Mouse (Mus musculus): Measurements from ENCODE around the gene Hnrnpa0. TPM values are rescaled to one million over a fixed set of nuclear protein-coding genes. Genes with fewer than 3 reads are reported as not detected.

Gene Hnrnpa0
- polyA plus RNA-seq, 2 experiments, result 55.3 to 273 TPM

DNA sequence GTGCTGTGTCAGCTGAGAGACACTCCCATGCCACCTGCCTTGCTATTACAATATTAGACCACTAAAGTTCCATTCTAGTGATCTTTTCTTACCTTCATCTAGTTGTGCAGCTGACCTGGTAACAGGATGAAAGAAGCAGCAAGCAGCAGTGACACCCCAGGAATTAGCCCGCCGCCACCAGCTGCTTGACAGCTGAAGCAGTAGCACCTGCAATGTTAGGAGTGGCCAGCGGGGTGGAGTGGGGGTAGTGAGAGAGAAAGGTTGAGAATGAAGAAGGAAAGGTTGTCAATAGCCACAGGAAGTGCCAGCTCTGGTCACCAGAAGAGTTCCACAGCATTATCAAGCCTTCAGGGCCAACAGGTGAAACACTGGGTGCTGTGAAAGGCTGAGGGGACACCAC, 3.3 kb upstream of the Hnrnpa0 start:
- ATAC-seq (ENCODE audit: low FRiP score, low read depth), result no peak
- H3K9me3 ChIP-seq (ENCODE audit: control insufficient read depth, low read length), result no peaks in the 10 kb centered on the region
- H3K4me2 ChIP-seq (replicated peaks; ENCODE audit: low read depth, low read length, severe bottlenecking), result no peak overlapping the region
- no peak for DNase-seq (ENCODE audit: low spot score)
- no peak for TF ChIP-seq POLR2A (IDR thresholded peaks at IDR 0.05; ENCODE audit: borderline replicate concordance, extremely low read depth, insufficient read depth, insufficient read length)
- WGBS, result 40% methylated on average over 3 of the region's 3 CpGs
- H3K4me1 ChIP-seq (ENCODE audit: control insufficient read depth, insufficient read depth, low read length), result 0 out of 2 replicates have a peak, but pooled peaks cover 6% of the 10 kb centered on the region
- H3K27me3 ChIP-seq (ENCODE audit: control insufficient read depth, insufficient read depth, low read length), result no peaks in the 10 kb centered on the region
- H3K27ac ChIP-seq (replicated peaks; ENCODE audit: low read depth, low read length), result no peak overlapping the region
- no peak overlapping the region for H3K4me3 ChIP-seq (replicated peaks; ENCODE audit: low read length)
- H3K36me3 ChIP-seq (ENCODE audit: control insufficient read depth, insufficient read depth, low read length), result peaks cover 7% of the 10 kb centered on the region
- no peak overlapping the region for H3K9ac ChIP-seq (ENCODE audit: low read depth, low read length, severe bottlenecking)

DNA sequence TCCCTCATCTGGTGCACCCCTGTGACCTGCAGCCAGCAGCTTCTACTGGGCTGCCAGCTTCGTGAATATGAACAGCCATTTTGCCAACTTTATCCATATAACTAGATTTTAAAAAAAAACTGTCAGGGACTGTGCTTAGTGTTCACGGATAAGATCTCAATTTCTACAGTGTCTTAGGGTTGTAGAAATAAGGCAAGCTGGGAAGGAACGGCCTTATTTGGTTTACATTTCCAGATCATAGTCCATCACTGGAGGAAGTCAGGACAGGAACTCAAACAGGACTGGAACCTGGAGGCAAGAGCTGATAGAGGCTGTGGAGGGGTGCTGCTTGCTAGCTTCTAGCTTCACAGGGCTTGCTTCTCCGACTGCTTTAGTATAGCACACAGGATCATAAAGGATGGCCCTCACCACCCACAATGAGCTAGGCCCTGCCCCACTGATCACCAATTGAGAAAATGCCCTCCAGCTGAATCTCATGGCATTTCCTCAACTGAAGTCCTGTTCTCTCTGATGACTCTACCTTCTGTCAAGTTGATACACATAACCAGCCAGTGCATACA, 1.4 kb upstream of the Hnrnpa0 start:
- H3K4me3 ChIP-seq (replicated peaks; ENCODE audit: low read length), result peak overlapping the region; percentile 98
- peaks cover 13% of the 10 kb centered on the region; the same call in 1 of the 2 replicates for H3K4me1 ChIP-seq (ENCODE audit: control insufficient read depth, insufficient read depth, low read length)
- H3K27me3 ChIP-seq (ENCODE audit: control insufficient read depth, insufficient read depth, low read length), result no peaks in the 10 kb centered on the region
- peak overlapping the region; percentile 98 for H3K9ac ChIP-seq (ENCODE audit: low read depth, low read length, severe bottlenecking)
- DNase-seq (ENCODE audit: low spot score), result no peak
- no peak for TF ChIP-seq POLR2A (IDR thresholded peaks at IDR 0.05; ENCODE audit: borderline replicate concordance, extremely low read depth, insufficient read depth, insufficient read length)
- peaks cover 17% of the 10 kb centered on the region for H3K36me3 ChIP-seq (ENCODE audit: control insufficient read depth, insufficient read depth, low read length)
- WGBS, result 35% methylated on average over 4 of the region's 4 CpGs
- H3K9me3 ChIP-seq (ENCODE audit: control insufficient read depth, low read length), result no peaks in the 10 kb centered on the region
- H3K4me2 ChIP-seq (replicated peaks; ENCODE audit: low read depth, low read length, severe bottlenecking), result peak overlapping the region; percentile 58
- no peak for ATAC-seq (ENCODE audit: low FRiP score, low read depth)
- peak overlapping the region; percentile 99 for H3K27ac ChIP-seq (replicated peaks; ENCODE audit: low read depth, low read length)

DNA sequence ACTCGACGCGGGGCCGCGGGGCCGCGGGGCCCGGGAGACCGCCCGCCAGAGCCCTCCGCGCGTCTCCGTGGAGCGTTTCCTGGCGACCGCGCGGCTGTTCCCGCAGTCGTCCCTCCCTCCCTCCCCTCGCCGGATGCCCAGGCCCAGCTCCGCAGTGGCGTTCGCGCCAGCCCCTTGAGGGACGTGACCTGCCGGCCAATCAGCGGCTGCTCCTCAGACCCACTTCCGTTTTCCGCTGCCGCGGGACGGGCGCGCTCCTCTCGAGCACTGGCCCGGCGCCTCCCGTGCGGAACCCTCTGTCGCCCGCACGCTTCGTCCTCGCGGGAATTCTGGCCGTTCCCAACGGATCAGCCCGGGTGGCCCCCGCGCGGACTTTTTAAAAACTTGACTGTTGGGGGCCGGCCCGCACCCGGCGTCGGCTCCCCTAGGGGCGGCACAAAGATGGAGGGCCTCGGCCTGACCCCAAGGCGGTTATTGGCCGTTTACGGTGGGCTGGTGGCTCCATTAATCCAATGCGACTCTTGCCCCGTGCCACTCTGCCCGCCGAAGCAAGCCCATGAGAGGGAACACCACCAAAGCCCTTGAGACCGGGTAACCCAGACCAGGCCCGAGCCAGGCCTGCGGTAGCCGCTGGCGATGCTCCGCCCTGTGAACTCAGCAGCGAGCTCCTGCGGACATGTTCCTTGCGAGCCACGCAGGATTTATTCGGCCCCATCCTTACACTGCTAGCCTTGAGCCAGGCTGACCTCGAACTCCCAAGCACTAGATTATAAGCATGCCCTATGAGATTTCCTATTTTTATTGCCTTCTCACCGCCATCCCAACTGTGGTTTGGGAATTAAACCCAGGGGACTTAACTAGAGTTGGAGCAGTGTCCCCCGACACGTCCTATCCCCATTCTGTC, 664 bp upstream of the Hnrnpa0 start:
- peak; percentile 94 for DNase-seq (ENCODE audit: low spot score)
- Histone ChIP-seq H3K4me1 (ENCODE audit: control insufficient read depth, insufficient read depth, low read length) (peaks cover 13% of the 10 kb centered on the region; the same call in 1 of the 2 replicates), H3K4me2 (replicated peaks; ENCODE audit: low read depth, low read length, severe bottlenecking) (peak overlapping the region; percentile 58), H3K27me3 (ENCODE audit: control insufficient read depth, insufficient read depth, low read length) (no peaks in the 10 kb centered on the region), H3K36me3 (ENCODE audit: control insufficient read depth, insufficient read depth, low read length) (peaks cover 17% of the 10 kb centered on the region), H3K9ac (ENCODE audit: low read depth, low read length, severe bottlenecking) (peak overlapping the region; percentile 98), H3K4me3 (replicated peaks; ENCODE audit: low read length) (peak overlapping the region; percentile 98), H3K9me3 (ENCODE audit: control insufficient read depth, low read length) (no peaks in the 10 kb centered on the region), H3K27ac (replicated peaks; ENCODE audit: low read depth, low read length) (peak overlapping the region; percentile 99)
- peak; percentile 95 for ATAC-seq (ENCODE audit: low FRiP score, low read depth)
- peak; percentile 72; the same call in 1 of the 2 replicates for TF ChIP-seq POLR2A (IDR thresholded peaks at IDR 0.05; ENCODE audit: borderline replicate concordance, extremely low read depth, insufficient read depth, insufficient read length)
- WGBS, result under 1% methylated on average over 71 of the region's 83 CpGs

DNA sequence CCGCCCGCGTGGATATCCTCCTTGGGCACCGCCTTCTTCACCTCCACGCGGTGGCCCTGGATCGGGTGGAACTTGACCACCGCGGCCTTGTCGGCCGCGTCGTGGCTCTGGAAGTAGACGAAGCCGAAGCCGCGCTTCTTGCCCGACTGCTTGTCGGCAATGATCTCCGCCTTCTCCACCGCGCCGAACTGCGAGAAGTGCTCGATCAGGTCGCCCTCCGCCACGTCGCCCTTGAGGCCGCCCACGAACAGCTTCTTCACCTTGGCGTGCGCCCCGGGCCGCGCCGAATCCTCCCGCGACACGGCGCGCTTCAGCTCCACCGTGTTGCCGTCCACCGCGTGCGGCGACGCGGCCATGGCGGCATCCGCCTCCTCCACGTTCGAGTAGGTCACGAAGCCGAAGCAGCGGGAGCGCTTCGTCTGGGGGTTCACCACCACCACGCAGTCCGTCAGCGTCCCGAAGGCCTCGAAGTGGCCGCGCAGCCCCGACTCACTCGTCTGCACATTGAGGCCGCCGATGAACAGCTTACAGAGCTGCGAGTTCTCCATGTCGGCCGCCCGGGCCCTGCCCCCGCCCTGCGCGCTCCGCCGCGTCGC, 492 bp downstream of the Hnrnpa0 start:
- ATAC-seq (ENCODE audit: low FRiP score, low read depth), result peak; percentile 17
- peaks cover 13% of the 10 kb centered on the region; the same call in 1 of the 2 replicates for H3K4me1 ChIP-seq (ENCODE audit: control insufficient read depth, insufficient read depth, low read length)
- DNase-seq (ENCODE audit: low spot score), result no peak
- H3K4me3 ChIP-seq (replicated peaks; ENCODE audit: low read length), result peak overlapping the region; percentile 98
- H3K27me3 ChIP-seq (ENCODE audit: control insufficient read depth, insufficient read depth, low read length), result no peaks in the 10 kb centered on the region
- WGBS, result under 1% methylated on average over 53 of the region's 81 CpGs
- TF ChIP-seq POLR2A (IDR thresholded peaks at IDR 0.05; ENCODE audit: borderline replicate concordance, extremely low read depth, insufficient read depth, insufficient read length), result no peak; the same call in 1 of the 2 replicates
- H3K27ac ChIP-seq (replicated peaks; ENCODE audit: low read depth, low read length), result peak overlapping the region; percentile 99
- H3K9me3 ChIP-seq (ENCODE audit: control insufficient read depth, low read length), result no peaks in the 10 kb centered on the region
- peak overlapping the region; percentile 98 for H3K9ac ChIP-seq (ENCODE audit: low read depth, low read length, severe bottlenecking)
- peak overlapping the region; percentile 75 for H3K4me2 ChIP-seq (replicated peaks; ENCODE audit: low read depth, low read length, severe bottlenecking)
- H3K36me3 ChIP-seq (ENCODE audit: control insufficient read depth, insufficient read depth, low read length), result peaks cover 17% of the 10 kb centered on the region

All from limb, embryonic 14.5 days (tissue).